Mouse (Mus musculus) G1E (cell line): Measurements from ENCODE around the gene H2afy.

Experiments
- CTCF ChIP-seq: IDR thresholded peaks from 2 replicates; pipeline ENCODE4 v1.5.1; 2012; ENCODE audit warnings: low read depth, low read length, inconsistent platforms, mixed read lengths
- POLR2AphosphoS5 ChIP-seq: IDR thresholded peaks from 2 replicates; pipeline ENCODE4 v1.6.1; 2012; ENCODE audit warnings: low read depth, low read length, inconsistent platforms; ENCODE audit not compliant: insufficient replicate concordance

DNA sequence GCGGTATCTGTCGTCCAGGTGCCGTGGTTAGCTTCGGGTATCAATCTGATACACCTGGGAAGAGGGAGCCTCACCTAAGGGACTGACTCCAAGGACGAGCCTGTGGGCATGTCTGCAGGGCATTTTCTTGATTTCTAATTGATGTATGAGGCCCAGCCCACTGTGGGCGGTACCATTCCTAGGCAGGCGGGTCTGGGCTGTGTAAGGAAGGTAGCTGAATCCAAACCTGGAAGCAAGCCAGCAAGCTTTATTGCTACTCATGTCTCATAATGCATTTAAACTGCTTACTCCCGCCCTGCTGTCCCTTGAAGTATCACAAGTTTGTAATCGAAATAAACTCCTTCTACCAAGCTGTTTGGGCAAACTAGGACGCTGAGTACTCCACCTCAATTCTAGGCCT, 10.5 kb downstream of the H2afy start:
- TF ChIP-seq POLR2AphosphoS5 = no peak
- no peak for TF ChIP-seq CTCF
